Mouse (Mus musculus): ENCODE results near the gene Oard1. TPM values are rescaled to one million over a fixed set of nuclear protein-coding genes. Genes with fewer than 3 reads are reported as not detected.
A peak's percentile ranks its signal among the peaks of the same experiment; 100 is the strongest.

Oard1 gene
- polyA plus RNA-seq (2012; rRNA removed): 12.0 TPM in 2 replicates

DNA sequence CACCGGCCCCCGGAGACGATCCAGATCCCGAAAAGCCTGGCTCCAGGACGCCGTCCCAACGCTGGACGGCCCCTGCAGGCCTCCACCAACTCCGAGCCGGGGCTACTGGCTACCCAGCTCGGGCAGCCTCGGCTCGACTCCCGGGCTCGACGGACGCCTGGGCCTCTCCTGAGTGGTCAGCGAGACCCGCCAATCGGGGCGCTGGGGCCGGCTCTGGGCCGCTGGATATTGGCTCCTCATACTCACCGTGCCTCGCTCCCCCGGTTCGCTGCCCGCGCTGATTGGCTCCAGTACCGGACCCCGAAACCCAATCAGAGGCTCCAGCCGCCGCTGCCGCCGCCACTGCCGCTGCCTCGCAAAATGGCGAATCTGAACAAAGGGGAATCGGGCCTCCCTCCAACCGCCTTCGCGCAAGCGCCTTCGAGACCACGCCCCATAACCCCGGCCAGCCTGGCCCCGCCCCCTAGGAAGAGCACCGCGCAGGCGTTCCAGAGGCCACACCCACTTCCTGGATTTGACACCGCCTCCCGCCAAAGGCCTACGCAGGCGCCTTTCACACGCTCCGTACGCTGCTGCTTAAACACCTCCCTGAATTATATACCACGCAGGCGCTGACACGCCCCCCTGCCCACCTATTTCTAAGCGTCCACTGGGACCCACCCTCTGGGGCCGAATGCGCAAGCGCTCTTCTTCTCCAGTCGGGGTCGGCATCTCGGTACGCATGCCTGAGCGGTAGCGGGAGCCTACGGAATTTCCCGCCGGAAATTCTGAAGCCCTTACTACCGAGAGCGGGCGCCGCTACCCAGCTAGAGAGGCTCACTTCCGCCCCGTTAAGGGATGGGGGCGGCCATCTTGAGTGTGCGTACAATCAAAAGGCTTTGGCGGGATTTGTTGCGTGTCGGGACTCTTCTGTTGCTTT lies at the start of gene Oard1, which contains the start of gene Nfya:
Gene Oard1 (plus strand): TSS at position 635 of the 919 bp plus-strand sequence.
Gene Nfya (minus strand): TSS at position 527 of the 919 bp plus-strand sequence.
- WGBS: under 1% methylated on average over 84 of the region's 84 CpGs
- H3K4me1 ChIP-seq (replicated peaks; ENCODE audit: control insufficient read depth, insufficient read depth, low read length): peaks cover 8% of the 10 kb centered on the region

GRCm38 (mm10) chr17:48360462-48360861 lies 49.4 kb upstream of the Oard1 start:
- H3K4me1 ChIP-seq (replicated peaks; ENCODE audit: control insufficient read depth, insufficient read depth, low read length): no peaks in the 10 kb centered on the region
- no peak overlapping the region for H3K27ac ChIP-seq (ENCODE audit: control insufficient read depth, insufficient read depth, low read length)
- WGBS: 32% methylated on average over 4 of the region's 4 CpGs
- no peak for DNase-seq
- H3K27me3 ChIP-seq (ENCODE audit: control insufficient read depth, insufficient read depth, low read length): no peaks in the 10 kb centered on the region
- H3K4me3 ChIP-seq (ENCODE audit: control insufficient read depth, insufficient read depth, low read length): no peak overlapping the region
- no peaks in the 10 kb centered on the region for H3K36me3 ChIP-seq (ENCODE audit: control insufficient read depth, insufficient read depth, low read length)
- TF ChIP-seq POLR2A (IDR thresholded peaks at IDR 0.05; ENCODE audit: control insufficient read depth, extremely low read depth, insufficient read depth, low read length, poor library complexity) (no peak), CTCF (IDR thresholded peaks at IDR 0.05; ENCODE audit: borderline replicate concordance, control insufficient read depth, extremely low read depth, insufficient read depth, low read length, poor library complexity) (no peak)

More for the DNA sequence above, at the start of gene Oard1, which contains the start of gene Nfya:
- TF ChIP-seq CTCF (IDR thresholded peaks at IDR 0.05; ENCODE audit: borderline replicate concordance, control insufficient read depth, extremely low read depth, insufficient read depth, low read length, poor library complexity): peak; percentile 8; the same call in 1 of the 2 replicates
- peak; percentile 69 for TF ChIP-seq POLR2A (IDR thresholded peaks at IDR 0.05; ENCODE audit: control insufficient read depth, extremely low read depth, insufficient read depth, low read length, poor library complexity)
- H3K27ac ChIP-seq (ENCODE audit: control insufficient read depth, insufficient read depth, low read length): peak within 1 kb of the TSS; percentile 94
- H3K36me3 ChIP-seq (ENCODE audit: control insufficient read depth, insufficient read depth, low read length): 0 out of 2 replicates have a peak, but pooled peaks cover 3% of the 10 kb centered on the region
- peak within 1 kb of the TSS; percentile 84 for H3K4me3 ChIP-seq (ENCODE audit: control insufficient read depth, insufficient read depth, low read length)
- DNase-seq: peak; percentile 100
- H3K27me3 ChIP-seq (ENCODE audit: control insufficient read depth, insufficient read depth, low read length): no peaks in the 10 kb centered on the region

GRCm38 (mm10) chr17:48362346-48362745 lies 47.5 kb upstream of the Oard1 start:
- Histone ChIP-seq H3K4me1 (replicated peaks; ENCODE audit: control insufficient read depth, insufficient read depth, low read length) (no peaks in the 10 kb centered on the region), H3K36me3 (ENCODE audit: control insufficient read depth, insufficient read depth, low read length) (no peaks in the 10 kb centered on the region), H3K27me3 (ENCODE audit: control insufficient read depth, insufficient read depth, low read length) (no peaks in the 10 kb centered on the region), H3K27ac (ENCODE audit: control insufficient read depth, insufficient read depth, low read length) (no peak overlapping the region), H3K4me3 (ENCODE audit: control insufficient read depth, insufficient read depth, low read length) (no peak overlapping the region)
- TF ChIP-seq CTCF (IDR thresholded peaks at IDR 0.05; ENCODE audit: borderline replicate concordance, control insufficient read depth, extremely low read depth, insufficient read depth, low read length, poor library complexity) (no peak), POLR2A (IDR thresholded peaks at IDR 0.05; ENCODE audit: control insufficient read depth, extremely low read depth, insufficient read depth, low read length, poor library complexity) (no peak)
- no peak for DNase-seq
- 85% methylated on average over 3 of the region's 3 CpGs for WGBS

GRCm38 (mm10) chr17:48362966-48363365 lies 46.8 kb upstream of the Oard1 start:
- Histone ChIP-seq H3K27ac (ENCODE audit: control insufficient read depth, insufficient read depth, low read length) (no peak overlapping the region), H3K4me1 (replicated peaks; ENCODE audit: control insufficient read depth, insufficient read depth, low read length) (no peaks in the 10 kb centered on the region), H3K4me3 (ENCODE audit: control insufficient read depth, insufficient read depth, low read length) (no peak overlapping the region), H3K27me3 (ENCODE audit: control insufficient read depth, insufficient read depth, low read length) (no peaks in the 10 kb centered on the region), H3K36me3 (ENCODE audit: control insufficient read depth, insufficient read depth, low read length) (no peaks in the 10 kb centered on the region)
- DNase-seq: no peak
- WGBS: 93% methylated on average over 8 of the region's 8 CpGs
- TF ChIP-seq CTCF (IDR thresholded peaks at IDR 0.05; ENCODE audit: borderline replicate concordance, control insufficient read depth, extremely low read depth, insufficient read depth, low read length, poor library complexity): no peak
- no peak for TF ChIP-seq POLR2A (IDR thresholded peaks at IDR 0.05; ENCODE audit: control insufficient read depth, extremely low read depth, insufficient read depth, low read length, poor library complexity)

DNA sequence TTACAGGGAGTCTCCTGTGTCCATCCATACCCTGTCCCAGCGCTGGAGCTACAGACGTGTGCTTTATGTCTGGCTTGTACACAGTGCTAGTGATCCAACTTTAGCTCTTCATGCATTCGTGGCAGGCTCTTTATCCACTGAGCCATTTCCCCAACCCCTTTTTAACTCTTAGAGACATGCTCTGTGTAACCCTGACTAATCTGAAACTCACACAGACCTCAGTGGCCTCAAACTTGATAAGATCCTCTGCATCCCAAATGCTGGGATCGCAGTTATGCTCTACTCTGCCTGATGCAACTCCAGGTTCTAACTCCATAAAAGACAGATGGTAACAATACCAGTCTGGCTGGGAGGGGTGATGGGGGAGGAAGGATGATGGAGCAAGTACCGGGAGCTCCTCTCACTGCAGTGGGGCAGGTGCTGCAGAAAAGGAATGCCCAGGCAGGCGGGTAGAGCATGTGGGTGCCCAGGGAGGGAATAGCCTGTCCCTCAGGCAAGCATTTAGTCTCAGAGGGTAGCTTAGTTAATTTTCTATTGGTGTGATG lies 46.3 kb upstream of the Oard1 start:
- Histone ChIP-seq H3K4me3 (ENCODE audit: control insufficient read depth, insufficient read depth, low read length) (no peak overlapping the region), H3K27ac (ENCODE audit: control insufficient read depth, insufficient read depth, low read length) (no peak overlapping the region), H3K27me3 (ENCODE audit: control insufficient read depth, insufficient read depth, low read length) (no peaks in the 10 kb centered on the region), H3K36me3 (ENCODE audit: control insufficient read depth, insufficient read depth, low read length) (no peaks in the 10 kb centered on the region), H3K4me1 (replicated peaks; ENCODE audit: control insufficient read depth, insufficient read depth, low read length) (no peaks in the 10 kb centered on the region)
- TF ChIP-seq CTCF (IDR thresholded peaks at IDR 0.05; ENCODE audit: borderline replicate concordance, control insufficient read depth, extremely low read depth, insufficient read depth, low read length, poor library complexity): no peak
- no peak for TF ChIP-seq POLR2A (IDR thresholded peaks at IDR 0.05; ENCODE audit: control insufficient read depth, extremely low read depth, insufficient read depth, low read length, poor library complexity)
- WGBS: 90% methylated on average over 6 of the region's 6 CpGs
- no peak for DNase-seq

GRCm38 (mm10) chr17:48365511-48366155 lies 44.2 kb upstream of the Oard1 start:
- Histone ChIP-seq H3K27me3 (ENCODE audit: control insufficient read depth, insufficient read depth, low read length) (no peaks in the 10 kb centered on the region), H3K36me3 (ENCODE audit: control insufficient read depth, insufficient read depth, low read length) (no peaks in the 10 kb centered on the region)
- 94% methylated on average over 9 of the region's 9 CpGs for WGBS

More at GRCm38 (mm10) chr17:48365511-48366155, 44.2 kb upstream of the Oard1 start:
- Histone ChIP-seq H3K27ac (ENCODE audit: control insufficient read depth, insufficient read depth, low read length) (no peak overlapping the region), H3K4me3 (ENCODE audit: control insufficient read depth, insufficient read depth, low read length) (no peak overlapping the region), H3K4me1 (replicated peaks; ENCODE audit: control insufficient read depth, insufficient read depth, low read length) (no peaks in the 10 kb centered on the region)
- TF ChIP-seq POLR2A (IDR thresholded peaks at IDR 0.05; ENCODE audit: control insufficient read depth, extremely low read depth, insufficient read depth, low read length, poor library complexity) (no peak), CTCF (IDR thresholded peaks at IDR 0.05; ENCODE audit: borderline replicate concordance, control insufficient read depth, extremely low read depth, insufficient read depth, low read length, poor library complexity) (no peak)
- DNase-seq: no peak
